Mouse (Mus musculus): Measurements from ENCODE around the gene Spata31d1b.
A peak's percentile ranks its signal among the peaks of the same experiment; 100 is the strongest.
"Not testable (repeated sequence)": the region's sequence is repeated elsewhere in the genome, so short reads cannot be mapped to it uniquely, and the experiment has no call there.

Gene Spata31d1b

DNA sequence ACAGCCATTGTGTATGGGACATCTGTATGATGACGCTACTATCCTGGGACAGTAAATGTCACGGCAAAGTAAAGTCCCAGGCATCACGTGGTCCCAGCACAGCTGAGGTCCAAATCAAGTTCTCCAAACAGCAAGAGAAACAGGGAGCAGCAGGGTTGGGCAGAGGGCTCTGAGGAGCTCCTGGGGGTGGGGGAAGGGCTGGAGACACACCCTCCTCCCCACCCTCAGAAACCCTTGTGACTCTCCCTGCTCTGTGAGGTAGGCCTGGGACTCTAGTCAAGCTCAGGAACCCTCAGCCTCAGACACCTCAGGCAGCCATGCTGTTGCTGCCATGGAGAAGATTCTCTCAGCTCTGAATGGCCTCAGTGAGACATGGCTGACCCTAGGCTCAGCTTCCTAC lies at the start of gene Spata31d1b:
Gene Spata31d1b (plus strand): TSS at position 301 of the 400 bp plus-strand sequence.
- not testable (repeated sequence) for DNase-seq (ENCODE audit: inconsistent ontology term)

DNA sequence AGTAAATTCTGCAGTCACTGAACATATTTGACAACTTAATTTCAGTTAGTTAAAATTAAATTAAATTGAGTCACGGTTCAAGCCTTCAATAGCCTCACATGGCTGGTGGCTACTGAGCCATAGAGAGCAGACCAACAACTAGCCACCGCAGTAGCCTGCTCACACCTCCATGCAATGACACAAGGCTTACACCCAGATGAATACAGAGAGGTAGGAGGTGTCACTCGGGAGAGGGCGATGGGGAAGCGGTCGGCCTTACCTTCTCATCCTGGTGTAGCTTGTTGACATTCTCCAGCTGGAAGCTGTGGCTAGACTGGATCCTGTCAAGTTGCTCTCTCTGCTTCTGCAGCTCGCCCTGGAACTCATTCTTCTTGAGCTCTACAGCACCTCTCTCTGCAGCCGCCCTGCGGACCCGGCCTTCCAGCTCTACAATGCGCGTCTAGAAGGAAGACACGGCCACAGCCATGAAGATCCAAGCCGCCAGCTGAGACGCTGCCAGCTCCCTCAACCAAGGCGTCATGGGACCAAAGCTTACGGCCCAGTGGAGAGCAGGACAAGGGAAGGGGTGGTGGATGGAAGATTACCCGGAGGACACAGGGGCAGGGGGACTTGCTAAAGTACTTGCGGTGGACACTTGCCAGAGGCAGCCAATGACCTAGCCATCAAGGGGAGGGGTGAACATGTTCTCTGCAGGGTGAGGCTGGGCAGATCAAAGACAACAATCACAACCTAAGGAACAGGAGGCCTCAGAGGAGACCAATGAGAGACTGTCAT lies 48.0 kb upstream of the Spata31d1b start:
- no peak for DNase-seq (ENCODE audit: inconsistent ontology term)

DNA sequence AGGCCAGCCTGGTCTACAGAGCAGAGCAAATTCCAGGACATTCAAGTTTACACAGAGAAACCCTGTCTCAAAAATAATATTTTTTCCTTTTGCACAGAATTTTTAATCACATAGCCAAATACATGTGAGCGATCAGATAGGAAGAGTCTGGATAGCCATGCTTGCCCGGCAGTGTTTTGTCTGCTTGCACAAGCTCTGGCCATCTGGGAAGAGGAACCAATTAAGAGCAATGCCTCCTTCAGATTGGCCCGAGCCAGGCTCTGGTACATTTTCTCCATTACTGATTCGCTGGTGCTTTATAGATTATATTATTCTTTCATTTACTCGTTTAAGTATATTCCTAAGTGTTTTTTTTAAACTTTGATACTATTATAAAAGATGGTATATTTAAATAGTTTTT lies 44.3 kb upstream of the Spata31d1b start:
- no peak for DNase-seq (ENCODE audit: inconsistent ontology term)

DNA sequence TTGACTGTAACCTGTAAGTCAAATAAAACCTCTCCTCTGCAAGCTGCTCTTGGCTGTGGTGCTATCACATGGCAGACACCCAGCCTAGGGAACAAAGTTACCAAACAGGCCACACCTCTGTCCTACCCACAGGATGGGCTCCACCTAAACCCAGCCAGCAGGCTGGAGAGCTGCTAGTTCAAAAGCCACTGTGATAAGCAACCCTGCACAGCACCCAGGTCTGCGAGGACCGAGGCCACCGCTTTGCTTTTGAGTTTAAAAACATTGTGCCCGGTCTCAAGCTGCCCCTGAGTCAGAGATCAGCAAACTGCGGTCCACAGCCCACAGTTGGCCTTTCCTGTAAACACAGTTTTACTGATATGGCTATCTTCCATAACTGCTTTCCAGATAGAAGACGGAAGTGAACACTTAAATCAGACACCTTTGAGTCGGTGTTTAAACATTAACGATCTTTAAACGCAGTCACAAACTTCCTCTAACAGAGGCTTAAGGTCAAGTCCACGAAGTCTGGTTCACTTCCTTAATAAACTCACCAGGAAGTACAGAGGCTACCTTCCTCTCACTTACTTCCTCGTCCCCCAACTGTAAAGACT lies 43.5 kb upstream of the Spata31d1b start:
- no peak for DNase-seq (ENCODE audit: inconsistent ontology term)

DNA sequence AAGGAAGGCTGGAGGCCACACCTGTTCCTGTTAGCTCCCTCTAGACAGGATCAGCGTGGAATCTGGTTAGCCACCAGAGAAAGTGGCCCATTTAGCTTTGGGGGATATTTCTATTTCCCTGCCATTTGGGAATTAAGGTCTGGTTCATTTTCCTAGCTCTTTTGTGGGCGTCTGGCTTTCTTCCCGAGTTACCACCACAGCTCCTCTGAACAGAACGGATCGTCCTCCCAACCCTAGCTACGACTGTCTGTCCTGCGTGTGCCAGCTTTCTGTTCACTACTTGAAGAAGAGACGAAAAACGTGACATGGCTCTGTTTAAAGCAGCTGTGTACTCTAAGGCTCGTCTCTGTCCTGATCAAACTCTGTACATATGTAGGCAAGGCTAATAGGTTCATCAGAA lies 42.1 kb upstream of the Spata31d1b start:
- DNase-seq (ENCODE audit: inconsistent ontology term): no peak

DNA sequence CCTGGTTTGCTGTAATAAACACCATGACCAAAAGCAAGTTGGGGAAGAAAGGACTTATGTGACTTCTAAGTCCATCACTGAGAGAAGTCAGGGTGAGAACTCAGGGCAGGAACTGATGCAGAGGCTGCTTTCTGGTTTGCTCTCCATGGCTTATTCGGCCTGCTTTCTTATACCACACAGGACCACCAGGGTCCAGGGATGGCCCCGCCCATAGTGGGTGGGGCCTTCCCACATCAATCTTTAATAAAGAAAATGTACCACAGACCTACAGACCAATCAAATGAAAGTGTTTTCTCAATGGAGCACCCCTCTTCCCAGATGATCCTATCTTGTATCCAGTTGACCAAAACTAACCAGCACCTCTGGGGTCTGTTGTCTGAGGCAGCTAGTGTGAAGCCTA lies 40.6 kb upstream of the Spata31d1b start:
- DNase-seq (ENCODE audit: inconsistent ontology term): no peak

DNA sequence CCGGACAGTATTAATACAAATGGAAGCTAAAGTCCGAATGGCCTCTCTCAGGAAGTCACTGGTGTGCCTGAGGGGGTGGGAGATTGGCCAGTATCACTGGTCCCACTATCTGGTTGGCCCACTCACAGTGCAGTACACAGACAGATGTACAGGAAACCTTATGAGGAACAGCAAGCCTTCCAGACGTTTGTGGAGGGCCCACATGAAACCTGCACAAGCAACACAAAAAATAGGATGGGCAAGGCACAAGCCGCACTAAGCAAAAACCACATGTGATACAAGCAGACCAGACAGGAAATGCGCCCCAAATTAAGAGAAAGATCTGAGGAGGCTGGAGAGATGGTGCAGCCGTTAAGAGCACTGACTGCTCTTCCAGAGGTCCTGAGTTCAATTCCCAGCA lies 39.8 kb upstream of the Spata31d1b start:
- DNase-seq (ENCODE audit: inconsistent ontology term): no peak

DNA sequence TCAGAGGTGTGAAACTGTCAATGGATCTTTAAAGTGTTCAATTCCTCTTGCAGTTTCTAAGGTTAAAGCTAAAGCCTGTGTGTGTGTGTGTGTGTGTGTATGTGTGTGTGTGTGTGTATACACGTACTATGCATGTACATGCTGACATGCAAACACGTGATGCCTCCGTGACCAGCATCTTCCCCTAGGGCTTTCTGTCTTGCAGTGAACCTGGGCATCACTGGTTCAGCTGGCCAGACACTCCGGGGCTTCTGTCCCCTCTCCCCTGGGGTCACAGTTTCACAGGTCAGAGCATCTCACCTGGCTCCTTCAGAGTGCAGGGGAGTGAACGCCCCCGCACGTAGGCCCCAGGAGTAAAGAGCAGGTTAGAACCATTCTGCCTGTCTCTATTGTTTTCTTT lies 38.5 kb upstream of the Spata31d1b start:
- DNase-seq (ENCODE audit: inconsistent ontology term): no peak

DNA sequence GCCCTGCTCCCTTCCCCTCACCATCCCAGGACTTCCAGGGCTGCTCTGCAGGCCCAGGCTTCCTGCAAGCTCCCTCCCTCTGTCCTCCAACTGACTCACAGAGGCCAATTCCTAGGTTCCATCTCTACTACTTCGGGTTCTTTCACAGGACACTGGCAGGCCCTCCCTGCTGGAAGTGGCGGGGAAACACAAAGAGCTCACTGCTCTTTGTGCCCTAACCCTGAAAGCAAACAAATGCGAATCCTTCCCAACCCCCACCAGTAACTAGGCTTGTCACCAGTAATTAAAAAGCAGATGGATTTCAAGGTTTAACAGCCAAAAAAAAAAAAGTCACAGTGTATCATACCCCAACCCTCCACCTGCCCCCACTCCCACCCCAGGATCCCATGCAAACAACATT lies 37.9 kb upstream of the Spata31d1b start:
- DNase-seq (ENCODE audit: inconsistent ontology term): peak; percentile 37

DNA sequence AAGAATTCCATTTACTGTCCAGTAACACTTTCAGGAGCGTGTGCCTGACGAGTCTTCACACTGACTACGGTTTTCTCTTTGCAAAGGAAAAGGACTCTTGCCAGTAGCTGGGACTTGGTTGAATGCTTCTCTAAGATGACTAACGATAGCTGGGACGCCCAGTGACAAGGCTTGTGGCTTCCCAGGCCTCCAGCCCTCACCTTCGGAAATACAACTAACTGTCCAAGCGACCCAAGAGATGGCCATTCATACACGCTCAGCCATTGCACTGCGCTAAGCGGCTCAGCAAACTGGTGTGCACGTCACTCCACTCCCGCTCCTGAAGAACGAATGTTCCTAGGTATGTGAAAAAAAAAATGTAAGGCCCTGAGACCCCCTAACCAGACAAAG lies 37.3 kb upstream of the Spata31d1b start:
- peak; percentile 67 for DNase-seq (ENCODE audit: inconsistent ontology term)

DNA sequence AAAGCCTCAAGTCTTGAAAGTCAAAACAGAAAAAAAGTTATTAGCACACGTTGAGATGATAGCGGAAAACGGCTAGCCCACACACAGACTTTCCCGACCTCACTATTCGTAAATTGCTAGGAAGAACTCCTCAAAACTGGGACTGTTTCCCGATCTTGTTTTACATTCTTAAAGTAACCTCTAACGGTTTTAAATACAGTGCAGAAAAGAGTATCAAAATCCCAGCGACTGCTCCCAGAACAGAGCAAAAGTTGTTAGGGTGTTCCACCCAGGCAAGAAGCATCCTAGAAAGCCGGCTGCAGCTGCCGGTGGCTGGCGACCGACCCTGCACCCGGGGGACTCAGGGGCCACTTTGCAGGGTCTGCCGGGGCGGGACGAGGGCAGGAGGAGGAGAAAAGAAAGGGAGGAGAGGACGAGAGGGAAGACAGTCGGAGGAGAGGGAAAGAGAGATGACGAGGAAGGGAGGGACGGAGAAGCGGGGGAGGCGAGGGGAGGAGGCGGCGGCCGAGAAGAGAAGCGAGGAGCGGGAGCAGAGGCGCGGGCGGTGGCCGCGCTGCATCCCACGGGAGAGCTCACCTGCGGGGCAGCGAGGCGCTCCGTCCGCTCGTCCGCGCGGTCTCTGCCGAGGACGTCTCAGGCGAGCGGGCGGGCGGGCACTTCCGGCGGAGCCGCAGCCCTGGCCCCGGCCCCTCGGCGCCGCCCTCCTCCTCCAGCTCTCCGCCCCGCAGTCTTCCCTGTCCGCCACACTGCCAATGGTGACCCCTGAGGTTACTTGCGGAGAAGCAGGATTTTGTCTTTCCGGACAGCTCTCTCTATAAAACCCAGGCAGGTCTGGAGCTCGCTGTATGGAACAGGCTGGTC lies 36.7 kb upstream of the Spata31d1b start, which contains the start of gene Golm1:
Gene Golm1 (minus strand): TSS at position 661 of the 861 bp plus-strand sequence.
- DNase-seq (ENCODE audit: inconsistent ontology term): peak; percentile 75

DNA sequence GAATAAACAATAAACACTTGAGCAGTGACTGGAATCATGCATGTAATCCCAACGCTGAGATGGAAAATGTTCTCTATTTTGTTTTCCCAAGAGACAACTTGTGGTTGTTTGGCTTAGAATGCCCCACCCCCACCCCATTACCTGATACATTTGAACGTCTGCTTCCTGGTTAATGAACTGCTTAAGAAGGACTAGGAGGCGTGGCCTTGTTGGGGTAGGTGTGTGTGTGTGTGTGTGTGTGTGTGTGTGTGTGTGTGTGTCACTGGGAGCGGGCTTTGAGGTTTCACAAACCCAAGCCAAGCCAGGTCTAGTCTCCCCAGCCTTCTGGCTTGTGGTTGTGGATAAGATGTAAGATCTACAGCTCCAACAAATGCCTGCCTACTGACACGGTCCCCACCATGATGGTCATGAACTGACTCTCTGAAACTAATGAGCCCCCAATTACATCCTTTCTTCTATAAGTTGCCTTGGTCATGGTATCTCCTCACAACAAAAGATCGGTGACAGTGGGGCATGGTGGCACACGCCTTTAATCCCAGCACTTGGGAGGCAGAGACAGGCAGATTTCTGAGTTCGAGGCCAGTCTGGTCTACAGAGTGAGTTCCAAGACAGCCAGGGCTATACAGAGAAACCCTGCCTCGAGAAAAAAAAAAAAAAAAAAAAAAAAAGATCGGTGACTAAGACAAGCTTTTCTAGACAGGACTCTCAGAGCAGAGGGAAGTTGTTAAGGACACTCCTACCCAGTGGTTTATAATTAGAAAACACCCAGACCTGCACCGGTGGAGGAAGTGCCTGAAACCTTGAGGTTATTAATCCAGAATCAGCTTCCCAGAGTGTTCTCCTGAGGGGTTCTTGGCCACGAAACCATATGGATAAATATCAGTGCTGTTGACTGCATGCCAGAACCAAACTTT lies 35.5 kb upstream of the Spata31d1b start:
- DNase-seq (ENCODE audit: inconsistent ontology term): no peak

DNA sequence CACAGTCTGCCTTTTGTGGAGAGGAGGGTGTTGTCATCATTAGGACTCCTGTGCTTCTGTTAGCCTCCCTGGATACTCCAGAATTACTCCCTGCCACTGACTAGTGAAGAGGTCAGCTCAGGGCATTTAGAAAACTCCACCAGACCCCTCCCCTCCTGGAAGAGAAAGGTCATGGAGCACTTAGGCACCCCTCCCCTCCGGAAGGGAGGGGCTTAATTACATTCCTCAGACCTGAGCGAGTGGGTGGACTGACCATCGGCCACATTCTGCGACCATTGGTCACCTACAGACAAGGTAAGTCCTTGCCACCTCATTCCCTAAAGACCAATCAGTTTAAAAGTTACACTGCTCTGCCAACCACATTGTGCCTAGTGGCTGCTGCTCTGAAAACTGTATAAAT lies 32.8 kb upstream of the Spata31d1b start:
- no peak for DNase-seq (ENCODE audit: inconsistent ontology term)

DNA sequence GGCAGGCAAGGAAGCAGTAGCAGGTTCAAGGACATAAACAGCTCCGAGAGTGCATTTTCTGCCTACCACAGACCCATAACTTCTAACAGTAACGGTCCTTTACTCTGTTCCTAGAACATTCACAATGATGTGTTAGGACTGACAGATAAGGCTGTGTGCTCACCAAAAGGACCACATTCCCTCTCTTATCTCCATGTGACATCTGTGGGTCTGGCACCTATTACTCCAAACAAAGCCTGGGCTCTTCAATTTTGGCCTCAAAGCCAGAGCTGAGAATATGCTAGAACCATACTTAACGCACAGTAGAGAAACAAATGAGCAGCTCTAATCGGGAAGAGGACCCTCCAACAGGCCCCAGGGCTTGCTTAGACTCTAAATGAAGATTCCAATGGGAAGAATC lies 32.2 kb upstream of the Spata31d1b start:
- no peak for DNase-seq (ENCODE audit: inconsistent ontology term)

DNA sequence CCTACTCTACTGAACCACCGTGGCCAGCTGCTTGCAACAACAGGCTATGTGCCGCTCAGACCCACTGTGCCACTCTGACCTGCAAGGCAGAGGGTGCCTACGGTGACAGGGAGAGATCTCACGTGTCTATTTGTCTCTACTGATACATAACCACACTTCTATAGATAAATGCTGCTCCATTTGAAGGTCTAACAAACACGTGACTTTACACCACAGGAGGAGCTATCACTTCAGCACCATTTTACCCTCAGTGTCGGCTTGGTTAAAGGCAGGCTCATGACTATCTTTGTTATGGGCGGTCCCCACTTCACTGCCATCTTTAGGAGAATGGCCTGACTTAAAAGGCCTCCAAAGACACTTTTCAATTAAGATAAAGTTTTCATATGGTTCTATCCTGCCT lies 29.5 kb upstream of the Spata31d1b start:
- no peak for DNase-seq (ENCODE audit: inconsistent ontology term)

DNA sequence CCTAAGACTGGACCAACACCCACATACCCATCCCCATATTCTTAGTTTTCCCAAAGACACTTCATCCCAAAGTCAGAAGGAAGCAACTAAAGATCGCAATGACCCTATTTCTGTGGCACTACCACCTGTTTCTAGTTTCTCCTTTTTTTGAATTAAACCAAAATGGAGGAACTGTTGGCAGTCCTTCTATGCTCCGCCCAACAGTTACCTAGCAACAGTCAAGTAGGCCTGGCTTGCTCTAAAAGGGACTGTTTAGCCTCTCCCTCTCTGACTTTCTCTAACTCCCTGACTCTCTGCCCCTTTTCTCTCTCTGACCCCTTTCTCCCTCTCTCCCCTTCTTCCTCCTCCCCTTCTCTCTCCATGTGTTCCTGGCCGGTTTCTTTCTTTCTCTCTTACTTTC lies 26.8 kb upstream of the Spata31d1b start:
- no peak for DNase-seq (ENCODE audit: inconsistent ontology term)

DNA sequence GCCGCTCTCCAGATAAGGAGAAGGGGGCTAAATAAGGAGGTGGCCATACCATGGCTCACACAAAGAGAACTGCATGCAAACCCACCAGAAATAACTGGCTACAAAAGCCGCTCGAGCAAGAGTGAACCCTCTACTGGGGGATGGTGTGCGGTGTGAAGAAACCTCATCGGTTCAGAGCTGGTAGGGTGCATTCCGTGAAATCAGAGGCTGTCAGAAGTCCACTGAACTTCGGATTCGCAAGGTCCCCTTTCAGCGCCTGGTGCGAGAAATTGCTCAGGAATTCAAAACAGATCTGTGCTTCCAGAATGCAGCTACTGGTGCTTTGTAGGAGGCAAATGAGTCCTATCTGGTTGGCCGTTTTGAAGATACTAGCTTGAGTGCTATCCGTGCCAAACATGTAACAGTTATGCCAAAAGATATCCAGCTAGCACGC lies 23.7 kb upstream of the Spata31d1b start:
- no peak for DNase-seq (ENCODE audit: inconsistent ontology term)

DNA sequence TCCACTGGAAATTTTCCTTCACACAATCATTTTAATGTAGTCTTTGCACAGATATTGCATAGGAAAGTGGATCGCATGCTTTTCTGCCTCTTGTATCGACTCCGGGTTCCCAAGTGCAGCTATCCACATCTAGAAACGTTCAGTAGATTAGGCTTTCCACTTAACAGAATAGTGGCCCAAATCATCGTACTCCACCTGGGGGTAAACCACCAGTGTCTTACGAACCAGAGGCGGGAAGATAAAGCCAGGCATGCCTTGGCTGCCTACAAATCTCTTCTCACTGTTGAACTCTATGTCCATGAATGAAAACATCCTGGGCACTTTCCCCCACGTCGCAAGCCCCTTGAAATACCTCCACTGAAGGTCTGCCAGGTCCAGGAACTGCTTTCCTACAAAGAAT lies 22.8 kb upstream of the Spata31d1b start:
- DNase-seq (ENCODE audit: inconsistent ontology term): no peak

DNA sequence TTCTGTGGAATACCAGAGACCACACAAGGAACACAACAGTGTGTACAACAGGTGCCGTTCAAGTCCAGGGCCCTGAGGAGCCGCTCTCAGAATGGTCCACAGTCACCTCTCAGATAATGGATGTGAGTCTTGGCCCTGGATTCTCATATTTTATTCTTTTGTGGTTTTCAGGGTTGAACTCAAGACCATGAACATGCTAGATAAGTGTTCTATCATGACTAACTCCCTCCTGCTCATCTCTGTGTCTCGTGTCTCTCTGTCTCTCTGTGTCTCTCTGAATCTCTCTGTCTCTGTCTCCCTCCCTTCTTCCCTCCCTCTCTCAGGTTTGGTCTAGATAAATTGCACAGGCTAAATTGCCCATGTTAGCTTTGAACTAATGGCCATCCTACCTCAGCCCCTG lies 22.2 kb upstream of the Spata31d1b start:
- no peak for DNase-seq (ENCODE audit: inconsistent ontology term)

DNA sequence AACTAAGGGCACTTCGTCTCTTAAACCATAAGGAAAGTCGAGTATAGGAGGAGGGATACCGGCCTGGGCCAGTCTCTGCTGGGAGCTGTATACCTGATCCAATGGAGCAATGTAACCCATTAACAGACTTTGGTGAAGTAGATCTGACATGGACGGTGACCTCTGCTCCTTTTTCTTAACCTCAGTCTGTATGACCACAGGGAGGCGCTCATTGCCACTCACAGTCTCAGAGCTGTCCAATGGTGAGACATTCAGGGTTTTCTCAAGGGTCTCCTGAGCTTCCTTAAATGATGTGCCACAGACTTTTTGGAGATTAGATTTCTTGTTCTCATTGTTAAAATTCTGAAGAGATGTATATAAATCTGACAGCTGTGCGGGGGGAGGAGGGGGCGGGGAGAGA lies 21.5 kb upstream of the Spata31d1b start:
- DNase-seq (ENCODE audit: inconsistent ontology term): no peak

DNA sequence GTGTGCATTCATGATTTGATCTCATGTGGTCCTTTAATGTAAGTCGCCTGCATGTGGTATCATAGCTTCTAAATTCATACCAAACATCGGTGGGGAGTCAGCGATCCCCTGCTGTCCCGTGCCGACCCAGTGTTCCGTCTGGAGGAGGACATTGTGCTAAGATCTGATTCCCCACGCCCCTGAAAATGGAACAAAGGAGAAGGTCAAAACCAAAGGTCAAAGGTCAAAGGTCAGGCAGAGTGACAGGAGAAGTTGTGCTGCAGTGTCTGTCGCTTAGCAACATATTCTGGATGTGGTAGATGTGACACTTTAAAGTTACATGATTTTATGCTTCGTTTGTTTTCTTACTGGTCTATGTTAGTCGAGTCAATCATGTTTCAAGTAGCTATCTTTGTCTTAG lies 20.6 kb upstream of the Spata31d1b start:
- no peak for DNase-seq (ENCODE audit: inconsistent ontology term)

Data from Muller cell, postnatal 12 days (primary cell).